Mouse (Mus musculus) embryo, embryonic 11.5 days (tissue): ENCODE data around the gene Mxi1.
"Not testable (repeated sequence)": the region's sequence is repeated elsewhere in the genome, so short reads cannot be mapped to it uniquely, and the experiment has no call there.

Source experiments
- DNase-seq: peaks from one replicate; pipeline ENCODE4 v3.0.0-alpha.2; 2012; ENCODE audit warnings: low read depth, low spot score

Mxi1 gene

DNA sequence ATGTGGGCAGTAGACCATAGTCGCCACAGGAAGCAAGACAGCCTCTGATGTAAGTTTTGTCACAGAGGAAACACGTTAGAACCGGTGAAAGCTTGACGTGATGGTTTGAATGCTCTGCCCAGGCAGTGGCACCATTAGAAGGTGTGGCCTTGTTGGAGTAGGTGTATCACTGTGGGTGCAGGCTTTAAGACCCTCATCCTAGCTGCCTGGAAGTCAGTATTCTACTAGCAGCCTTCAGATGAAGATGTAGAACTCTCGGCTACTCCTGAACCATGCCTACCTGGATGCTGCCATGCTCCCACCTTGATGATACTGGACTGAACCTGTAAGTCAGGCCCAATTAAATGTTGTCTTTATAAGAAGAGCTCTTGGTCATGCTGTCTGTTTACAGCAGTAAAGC is 85.5 kb downstream of the Mxi1 start:
- not testable (repeated sequence) for DNase-seq

DNA sequence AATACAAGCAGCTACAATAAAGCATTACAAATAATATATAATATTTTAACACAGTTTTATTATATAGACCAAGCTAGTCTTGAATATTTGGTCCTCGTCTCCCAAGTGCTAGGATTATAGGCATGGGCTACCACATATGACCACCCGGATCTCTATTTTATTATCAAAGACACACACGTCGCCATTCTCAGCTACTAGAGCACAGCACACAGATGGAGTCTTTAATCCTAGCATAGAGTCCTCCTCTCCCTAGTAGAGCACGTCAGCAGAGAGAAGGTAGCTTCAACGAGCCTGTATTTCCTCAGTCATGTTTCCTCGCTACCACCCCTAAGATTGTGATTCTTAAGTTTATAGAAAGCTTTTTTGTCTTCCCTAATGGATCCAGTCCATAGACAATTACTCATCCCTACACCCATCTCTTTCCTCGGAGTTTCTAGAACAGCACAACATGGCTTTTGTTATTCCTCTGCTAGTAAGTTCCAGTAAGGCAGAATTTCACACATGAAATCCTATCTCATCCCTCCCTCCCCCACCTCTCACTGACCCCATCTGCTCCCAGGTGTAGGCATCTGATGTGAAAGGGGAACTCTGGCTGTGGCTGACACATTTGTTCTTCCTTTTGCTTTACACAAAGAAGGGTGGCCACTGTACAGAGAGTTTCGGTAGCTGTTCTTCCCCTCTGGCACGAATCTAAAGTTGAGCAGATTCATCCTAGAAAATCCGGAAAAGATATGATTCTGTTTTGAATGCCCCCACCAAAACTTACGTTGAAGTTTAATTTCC is 87.3 kb downstream of the Mxi1 start:
- no peak for DNase-seq

- DNase-seq = no peak
These were observed 88.9 kb downstream of the Mxi1 start for GRCm38 (mm10) chr19:53399213-53399612.

DNA sequence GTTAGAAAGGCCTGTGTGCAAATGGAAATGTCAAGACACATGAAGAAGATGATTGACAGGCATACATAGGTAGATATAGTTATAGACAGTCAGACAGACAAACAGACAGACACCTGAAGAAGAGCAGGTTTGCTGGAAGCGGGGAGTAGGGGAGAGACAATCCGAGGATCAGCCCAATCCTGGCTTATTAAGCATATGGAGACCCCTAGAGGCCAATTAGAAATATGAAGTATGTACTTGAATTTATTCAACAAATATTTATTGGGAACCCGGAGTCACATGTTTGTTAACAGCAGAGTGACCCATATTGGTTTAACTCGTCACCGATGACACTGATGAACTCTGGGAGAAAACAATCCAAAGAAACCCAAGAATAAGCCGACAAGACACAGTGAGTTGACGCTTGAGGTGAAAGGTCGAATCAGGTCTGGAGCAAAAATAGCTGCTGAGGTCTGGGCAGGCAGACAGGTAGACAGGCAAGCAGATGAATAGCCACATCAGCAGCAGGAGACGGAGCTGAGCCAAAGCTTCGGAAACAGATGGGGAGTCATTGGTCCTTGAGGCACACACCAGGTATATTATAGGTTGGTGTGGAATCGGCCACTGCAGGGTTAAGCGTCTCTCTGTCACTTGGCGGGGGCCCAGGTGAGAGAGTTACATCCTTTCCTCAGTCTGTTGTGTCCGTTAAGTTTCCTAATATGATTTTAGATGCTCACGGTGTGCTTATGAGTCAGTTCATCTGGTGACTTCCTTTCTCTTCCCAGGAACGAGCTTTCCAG is 90.2 kb downstream of the Mxi1 start:
- DNase-seq = no peak

GRCm38 (mm10) chr19:53402741-53403432 is 92.6 kb downstream of the Mxi1 start:
- DNase-seq = no peak

GRCm38 (mm10) chr19:53404219-53404836 is 94.0 kb downstream of the Mxi1 start:
- no peak for DNase-seq

GRCm38 (mm10) chr19:53404837-53405356 is 94.6 kb downstream of the Mxi1 start:
- DNase-seq = no peak

DNA sequence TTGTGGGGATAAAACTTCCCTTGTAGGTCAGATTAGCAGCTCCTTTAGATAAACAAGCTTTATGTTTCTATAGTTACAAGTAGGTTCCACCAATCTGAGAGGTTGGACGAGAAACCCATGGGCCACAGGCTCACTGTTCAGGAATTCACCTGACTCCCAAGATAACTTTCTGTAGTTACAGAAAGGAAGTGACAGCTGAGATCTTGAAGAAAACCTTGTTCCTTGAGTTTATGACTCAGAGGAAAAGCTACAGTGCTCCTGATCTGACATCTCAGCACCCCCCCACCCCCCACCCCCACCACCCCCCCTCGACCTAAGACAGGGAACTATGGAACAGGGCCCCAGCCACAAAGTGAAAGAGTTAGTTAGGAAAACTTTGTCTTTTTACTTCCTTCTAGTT is 95.5 kb downstream of the Mxi1 start:
- no peak for DNase-seq

DNA sequence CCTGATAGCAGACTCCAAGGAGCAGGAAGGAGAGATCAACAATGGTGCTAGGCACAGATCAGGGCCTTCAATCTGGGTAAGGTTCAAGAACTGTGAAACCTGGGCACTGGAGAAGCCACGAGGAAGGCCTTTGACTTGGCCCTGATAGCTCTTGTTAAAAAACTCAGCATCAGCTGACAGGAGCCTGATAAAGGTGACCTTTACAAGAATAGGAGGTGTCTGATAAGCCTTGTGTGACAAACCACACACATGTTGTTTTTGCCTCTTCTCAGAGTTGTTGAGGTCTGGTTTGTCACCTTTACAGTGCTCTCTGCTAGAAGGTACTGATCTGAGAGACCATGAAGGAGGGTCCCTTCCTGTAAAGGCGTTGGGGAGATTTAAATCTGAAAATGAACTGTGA is 97.0 kb downstream of the Mxi1 start:
- DNase-seq = no peak

DNA sequence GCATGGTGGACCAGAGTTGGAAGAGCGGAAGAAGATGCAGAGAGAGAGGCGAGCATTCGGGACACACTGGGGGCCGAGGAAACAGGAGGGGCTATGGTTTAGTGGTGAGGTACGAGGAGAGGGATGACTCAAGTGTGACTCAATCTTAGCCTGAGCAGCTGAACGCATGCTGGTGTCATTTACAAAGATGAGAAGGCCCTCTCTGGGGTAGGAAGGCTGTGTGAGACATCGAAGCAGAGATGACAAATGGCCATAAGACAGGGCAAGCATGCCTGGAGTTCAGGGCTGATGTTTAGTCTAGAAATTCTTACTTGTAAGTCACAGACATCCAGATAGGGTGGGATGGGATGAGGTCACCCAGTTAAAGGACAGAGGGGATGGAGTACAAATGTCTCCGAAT is 98.1 kb downstream of the Mxi1 start:
- DNase-seq = no peak

DNA sequence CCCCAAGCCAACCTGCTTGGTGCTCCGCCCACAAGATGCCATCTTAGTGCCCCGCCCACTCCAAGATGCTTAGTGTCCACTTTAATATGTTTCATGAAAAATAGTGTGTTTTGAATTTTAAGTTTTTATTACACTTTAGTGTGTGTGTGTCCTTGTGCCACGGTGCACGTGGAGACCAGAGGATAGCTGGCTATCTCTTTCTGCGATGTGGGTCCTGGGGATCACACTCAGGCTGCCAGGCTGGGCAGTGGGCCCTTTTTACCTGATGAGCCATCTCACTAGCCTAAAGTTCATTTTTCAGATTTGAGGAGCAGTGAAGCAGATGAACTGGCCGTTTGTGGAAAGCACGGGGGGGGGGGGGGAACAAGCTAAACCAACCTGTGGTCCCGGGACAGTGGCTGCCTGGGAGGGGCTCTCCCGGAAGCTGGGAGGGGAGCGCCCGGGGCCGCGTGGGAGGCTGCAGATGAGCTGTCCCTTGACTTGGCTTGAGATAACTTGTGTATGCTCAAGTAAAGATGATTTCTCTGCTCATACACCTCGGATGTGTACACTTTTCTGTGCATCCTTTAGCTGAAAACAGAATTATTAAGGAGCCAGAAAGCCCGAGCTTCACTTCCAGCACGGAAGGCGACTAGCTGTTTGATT is 99.5 kb downstream of the Mxi1 start:
- no peak for DNase-seq

DNA sequence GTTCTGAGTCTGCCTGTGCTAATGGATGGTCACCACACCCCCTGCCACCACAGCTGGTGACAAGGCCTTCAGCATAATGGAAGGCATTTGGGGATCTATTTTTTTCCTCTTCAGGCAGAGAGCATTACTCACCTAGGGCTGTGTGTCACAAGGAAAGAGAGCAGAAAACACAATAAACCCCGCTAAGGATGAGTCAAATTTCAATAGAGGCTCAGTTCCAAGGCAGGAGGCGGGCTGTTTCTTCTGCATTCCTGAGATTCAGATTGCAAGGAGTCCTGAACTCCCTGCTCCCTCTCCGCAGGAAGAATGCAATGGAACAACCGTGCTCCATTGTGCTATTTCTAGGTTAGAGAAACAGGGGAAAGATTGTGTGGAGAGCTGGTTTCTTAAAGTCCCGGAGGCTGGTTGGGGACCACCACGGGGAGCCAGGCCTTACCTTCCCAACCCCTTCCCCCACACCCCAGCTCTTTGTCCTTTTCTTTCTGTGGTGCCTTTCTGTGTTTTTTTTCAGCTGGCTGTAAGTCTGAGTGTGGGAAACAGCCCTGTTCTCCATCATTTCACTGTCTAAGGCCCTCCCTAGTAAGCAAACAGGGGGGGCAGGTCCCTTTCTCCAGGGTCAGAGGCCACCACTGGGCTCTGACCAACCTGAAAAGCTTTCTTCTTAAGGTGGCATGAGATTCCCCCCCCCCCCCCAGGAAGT is 102.0 kb downstream of the Mxi1 start:
- DNase-seq = peak; percentile 37

- no peak for DNase-seq
These were observed 103.5 kb downstream of the Mxi1 start for GRCm38 (mm10) chr19:53413617-53414380.

GRCm38 (mm10) chr19:53414650-53415049 is 104.3 kb downstream of the Mxi1 start:
- no peak for DNase-seq

- no peak for DNase-seq
These were observed 104.9 kb downstream of the Mxi1 start for GRCm38 (mm10) chr19:53415198-53415597.

DNA sequence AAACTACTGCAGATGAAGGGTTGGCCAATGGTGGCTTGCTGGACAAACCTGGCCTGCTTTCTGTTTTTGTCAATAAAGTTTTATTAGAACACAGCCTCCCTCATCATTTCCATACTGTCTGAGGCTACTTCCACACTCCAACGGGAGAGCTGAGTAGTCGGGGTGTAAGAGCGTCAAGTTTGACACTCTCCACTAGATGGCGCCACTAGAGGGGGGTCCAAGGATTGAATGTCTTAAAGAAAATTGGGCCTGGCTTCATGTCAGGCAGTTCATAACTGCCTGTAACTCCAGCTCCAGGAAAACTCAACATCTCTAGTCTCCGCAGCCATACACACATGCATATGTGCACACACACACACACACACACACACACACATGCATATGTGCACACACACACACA is 109.5 kb downstream of the Mxi1 start:
- peak; percentile 46 for DNase-seq

- DNase-seq = peak; percentile 66
These were observed 110.7 kb downstream of the Mxi1 start for GRCm38 (mm10) chr19:53420924-53421582.

GRCm38 (mm10) chr19:53421583-53422188 is 111.4 kb downstream of the Mxi1 start:
- DNase-seq = no peak
